Mouse (Mus musculus) CD8-positive naive resting alpha-beta T cell, adult 57 days (primary cell): ENCODE data around the gene Tada3. TPM values are rescaled to one million over a fixed set of nuclear protein-coding genes. Genes with fewer than 3 reads are reported as not detected.

Experiments used
- total RNA-seq: library from RNA; stranded (reverse); gene quantifications from one replicate; pipeline ENCODE4 v1.2.4, GENCODE M21; 2023

The Tada3 gene
- 24.6 TPM for total RNA-seq

GRCm38 (mm10) chr6:113377496-113378385 is at the start of gene Tada3, which contains the start of gene Arpc4:
Tada3 (minus strand) TSS chr6:113377883.
Arpc4 (plus strand) TSS chr6:113378115.

GRCm38 (mm10) chr6:113419199-113419587 is 41.5 kb upstream of the Tada3 start, which contains the start of gene Rpusd3:
Rpusd3 (minus strand) TSS chr6:113419340.

GRCm38 (mm10) chr6:113388960-113389359 is 11.3 kb upstream of the Tada3 start, which contains the start of gene Ttll3:
Ttll3 (plus strand) TSS chr6:113389260.

GRCm38 (mm10) chr6:113343177-113344092 is 34.2 kb downstream of the Tada3 start, which contains the start of gene Camk1:
Camk1 (minus strand) TSS chr6:113343984.

GRCm38 (mm10) chr6:113326533-113327315 is 51.0 kb downstream of the Tada3 start, which contains the start of gene Ogg1:
Ogg1 (plus strand) TSS chr6:113326972.

Other genes with a start within 250 kb of the Tada3 start
- gene Lhfpl4, start 182.5 kb downstream of the Tada3 start, total RNA-seq, result 1.2 TPM
- 35.7 TPM for gene Mtmr14, start 140.0 kb downstream of the Tada3 start, total RNA-seq
- 2.1 TPM for gene Cpne9, start 95.6 kb downstream of the Tada3 start, total RNA-seq
- 60.7 TPM for gene Brpf1, start 70.7 kb downstream of the Tada3 start, total RNA-seq
- gene Ogg1, start 50.9 kb downstream of the Tada3 start, total RNA-seq, result 12.5 TPM
- 0.61 TPM for gene Camk1, start 33.9 kb downstream of the Tada3 start, total RNA-seq
- 244 TPM for gene Arpc4, start 232 bp upstream of the Tada3 start, total RNA-seq
- gene Ttll3, start 11.4 kb upstream of the Tada3 start, total RNA-seq, result 44.0 TPM
- 12.3 TPM for gene Rpusd3, start 41.5 kb upstream of the Tada3 start, total RNA-seq
- not detected for gene Cidec, start 57.9 kb upstream of the Tada3 start, total RNA-seq
- gene Jagn1, start 64.7 kb upstream of the Tada3 start, total RNA-seq, result 20.1 TPM
- gene Il17re, start 80.6 kb upstream of the Tada3 start, total RNA-seq, result not detected
- gene Il17rc, start 93.5 kb upstream of the Tada3 start, total RNA-seq, result not detected
- 9.8 TPM for gene Creld1, start 105.4 kb upstream of the Tada3 start, total RNA-seq
- gene Prrt3, start 124.0 kb upstream of the Tada3 start, total RNA-seq, result 0.86 TPM
- 64.3 TPM for gene Emc3, start 153.8 kb upstream of the Tada3 start, total RNA-seq
- 0.83 TPM for gene Fancd2, start 153.8 kb upstream of the Tada3 start, total RNA-seq
- gene Fancd2os, start 222.8 kb upstream of the Tada3 start, total RNA-seq, result not detected
- gene Brk1, start 226.9 kb upstream of the Tada3 start, total RNA-seq, result 87.6 TPM
- 15.5 TPM for gene Vhl, start 246.1 kb upstream of the Tada3 start, total RNA-seq